Mouse (Mus musculus): ENCODE results near the gene Pip4k2b.
"Not testable (repeated sequence)": the region's sequence is repeated elsewhere in the genome, so short reads cannot be mapped to it uniquely, and the experiment has no call there.

The Pip4k2b gene

DNA sequence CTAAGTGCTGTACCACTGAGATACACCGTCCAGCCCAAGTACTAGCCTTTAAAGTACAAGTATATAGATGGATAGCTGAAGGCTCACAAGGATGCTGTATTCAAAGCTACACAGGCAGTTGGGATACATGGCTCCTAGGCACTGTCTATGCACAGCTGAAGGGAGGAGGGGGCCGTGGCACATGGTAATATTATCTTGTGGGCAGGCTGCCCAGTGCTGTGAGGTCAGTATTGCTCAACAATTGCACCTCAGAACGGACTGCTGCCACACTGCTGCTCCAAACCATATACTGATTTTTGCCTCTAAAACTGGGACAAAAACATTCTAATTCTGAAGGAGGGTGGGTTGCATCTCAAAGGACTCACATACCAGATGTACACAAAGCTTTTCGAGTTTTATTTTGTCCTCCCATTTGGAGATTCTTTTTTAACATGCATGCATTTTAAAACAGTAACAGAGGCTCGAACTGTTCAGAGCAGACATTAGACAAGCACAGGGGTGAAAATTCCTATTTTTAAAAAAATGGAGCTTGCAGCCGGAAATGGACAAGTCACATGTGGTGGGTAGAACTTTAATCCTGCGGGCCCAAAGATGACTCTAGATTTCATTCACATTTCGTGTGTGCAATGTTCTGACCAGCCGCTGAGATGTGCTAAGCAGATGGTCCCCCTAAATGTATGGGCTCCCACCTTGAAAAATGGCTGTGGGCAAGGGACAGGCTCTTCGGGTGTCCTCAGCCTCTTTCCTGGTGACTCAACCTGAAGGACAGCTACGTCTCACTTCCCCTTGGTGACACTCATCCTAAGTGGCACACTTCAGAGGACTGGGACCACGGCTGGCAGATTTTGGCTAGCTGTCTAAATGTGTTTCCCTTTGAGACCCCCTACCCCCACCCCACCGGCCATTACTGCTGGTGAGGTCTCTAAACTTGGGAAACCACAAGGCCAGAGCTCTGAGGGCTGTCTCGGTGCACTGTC, 29.4 kb downstream of the Pip4k2b start:
- DNase-seq (ENCODE audit: low spot score in 2 of 2) = no peak

DNA sequence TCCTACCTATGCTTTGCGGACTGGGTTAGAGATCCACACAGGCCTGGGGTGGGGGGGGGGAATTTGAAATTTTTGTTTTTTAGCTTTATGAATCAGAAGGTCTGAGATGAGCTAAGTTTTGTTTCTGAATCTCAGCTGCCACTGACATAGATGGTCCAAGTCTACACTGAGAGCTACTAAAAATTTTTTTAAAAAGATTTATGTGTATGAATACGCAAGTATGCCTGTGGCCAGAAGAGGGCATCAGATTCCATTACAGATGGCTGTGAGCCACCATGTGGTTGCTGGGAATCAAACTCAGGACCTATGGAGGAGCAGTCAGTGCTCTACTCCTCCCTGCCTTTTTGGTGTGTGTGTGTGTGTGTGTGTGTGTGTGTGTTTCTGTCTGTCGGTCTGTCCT, 30.1 kb downstream of the Pip4k2b start:
- DNase-seq (ENCODE audit: low spot score in 2 of 2) = no peak

DNA sequence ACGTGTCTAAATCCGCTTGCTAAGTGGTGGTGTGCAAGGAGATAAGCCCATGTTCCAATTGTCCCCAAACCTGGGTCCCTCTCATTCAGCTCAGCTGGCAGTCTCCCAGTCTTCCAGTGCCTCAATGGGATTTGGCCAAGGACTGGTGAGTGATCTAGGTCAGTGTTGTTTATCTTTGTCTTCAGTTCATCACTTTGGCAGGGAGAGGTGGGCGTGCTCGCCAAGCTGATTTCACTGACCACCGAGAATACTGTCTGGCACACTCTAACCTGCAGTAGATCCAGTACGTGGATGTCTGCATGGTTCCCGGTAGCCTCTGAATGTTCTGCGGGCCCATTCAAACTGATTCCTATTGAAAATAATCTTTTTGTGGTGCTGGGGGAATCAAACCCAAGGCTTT, 30.6 kb downstream of the Pip4k2b start:
- DNase-seq (ENCODE audit: low spot score in 2 of 2) = no peak

DNA sequence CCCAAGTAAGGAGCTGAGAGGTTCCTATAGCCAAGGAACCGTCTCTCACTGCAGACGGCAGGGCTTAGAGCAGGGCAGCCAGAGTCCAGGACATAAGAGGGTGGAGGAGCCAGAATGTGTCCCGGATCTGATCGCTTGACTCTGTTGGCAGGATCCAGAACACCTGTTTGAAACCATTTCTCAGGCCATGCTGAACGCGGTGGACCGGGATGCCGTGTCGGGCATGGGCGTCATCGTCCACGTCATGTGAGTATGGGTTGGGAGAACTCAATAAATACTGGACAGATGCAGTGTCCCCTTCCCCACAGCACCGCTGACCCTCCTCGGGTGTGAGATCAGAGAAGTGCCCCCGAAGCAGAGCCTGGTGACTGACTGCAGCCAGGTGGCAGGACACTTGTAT, 32.2 kb downstream of the Pip4k2b start:
- no peak for DNase-seq (ENCODE audit: low spot score in 2 of 2)

DNA sequence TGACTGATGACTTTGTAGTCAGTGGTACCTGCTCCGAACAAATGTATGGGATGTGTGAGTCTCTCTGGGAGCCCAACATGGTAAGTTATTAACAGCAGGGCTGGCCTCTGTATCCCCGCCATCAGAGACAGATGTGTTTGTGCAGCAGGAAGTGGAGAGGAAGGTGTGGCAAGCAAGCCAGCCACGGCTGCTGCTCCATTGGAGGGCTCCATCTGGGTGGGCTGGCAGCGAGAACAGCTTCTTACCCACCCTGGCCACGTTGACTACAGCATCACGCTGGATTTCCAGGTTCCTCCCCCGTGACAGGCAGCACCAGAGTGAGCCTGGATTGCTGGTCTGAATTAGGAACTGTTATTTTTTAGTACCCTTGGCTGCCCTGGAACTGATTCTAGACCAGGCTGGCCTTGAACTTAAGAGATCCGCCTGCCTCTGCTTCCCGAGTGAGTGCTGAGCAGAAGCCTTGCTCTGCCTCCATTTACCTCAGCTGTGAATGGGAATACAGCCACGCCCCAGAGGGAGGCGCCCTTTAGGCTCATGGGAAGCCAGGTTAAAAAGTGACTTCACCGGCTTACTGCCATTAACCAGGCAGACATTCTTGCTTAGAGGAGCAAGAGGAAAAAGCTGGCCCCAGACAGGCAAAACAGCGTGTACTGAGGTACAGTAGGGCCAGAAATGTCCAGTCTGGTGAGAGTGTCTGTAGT, 33.2 kb downstream of the Pip4k2b start:
- DNase-seq (ENCODE audit: low spot score in 2 of 2) = no peak

DNA sequence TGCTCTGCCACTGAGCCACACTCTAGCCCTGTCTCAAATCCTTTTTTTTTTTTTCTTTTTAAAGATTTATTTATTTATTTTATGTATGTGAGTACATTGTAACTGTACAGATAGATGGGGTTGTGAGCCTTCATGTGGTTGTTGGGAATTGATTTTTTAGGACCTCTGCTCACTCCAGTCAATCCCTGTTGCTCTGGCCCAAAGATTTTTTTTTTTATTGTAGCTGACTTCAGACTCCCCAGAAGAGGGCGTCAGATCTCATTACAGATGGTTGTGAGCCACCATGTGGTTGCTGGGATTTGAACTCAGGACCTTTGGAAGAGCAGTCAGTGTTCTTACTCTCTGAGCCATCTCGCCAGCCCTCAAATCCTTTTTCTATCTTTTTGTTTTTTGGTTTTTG, 34.4 kb downstream of the Pip4k2b start:
- DNase-seq (ENCODE audit: low spot score in 2 of 2) = not testable (repeated sequence)

DNA sequence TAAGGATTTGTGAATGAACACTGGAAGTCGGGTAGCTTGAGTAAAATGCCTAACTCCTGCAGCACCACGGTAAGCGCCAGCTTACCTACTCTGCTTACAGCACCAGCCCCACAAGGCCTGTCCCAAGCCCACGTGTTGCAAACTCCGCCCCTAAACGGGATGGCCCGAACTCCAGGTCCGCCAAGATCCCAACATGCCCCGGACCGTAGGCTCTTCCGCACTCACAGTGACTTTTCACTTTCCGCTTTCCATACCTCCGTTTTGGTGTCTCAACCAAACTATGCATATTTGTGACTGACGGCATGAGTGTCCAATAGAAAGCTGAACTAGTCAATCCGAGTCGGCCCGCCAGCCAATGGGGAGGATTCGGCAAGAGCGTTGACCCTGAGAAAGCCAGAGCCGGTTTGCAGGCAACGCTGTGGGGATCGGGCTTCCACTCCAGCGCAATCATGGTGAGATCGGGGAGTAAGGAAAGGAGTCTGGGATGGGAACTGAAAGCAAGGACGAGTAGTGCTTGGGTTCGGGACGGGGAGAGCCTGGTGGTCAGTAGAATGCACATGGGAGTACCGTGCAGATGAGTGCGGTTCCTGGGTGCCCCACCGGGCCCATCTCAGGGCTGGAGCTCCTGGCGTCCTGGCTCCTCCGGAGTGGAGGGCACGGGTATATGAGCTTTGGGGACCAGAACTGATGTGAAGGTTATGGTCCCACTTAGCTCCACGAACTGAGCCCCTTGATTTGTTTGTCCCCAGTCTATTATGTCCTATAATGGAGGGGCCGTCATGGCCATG, 41.3 kb downstream of the Pip4k2b start, which contains the start of gene Psmb3:
Gene Psmb3 (plus strand): TSS at position 361 of the 788 bp plus-strand sequence.
- DNase-seq (ENCODE audit: low spot score in 2 of 2) = peak; percentile 96 to 99

DNA sequence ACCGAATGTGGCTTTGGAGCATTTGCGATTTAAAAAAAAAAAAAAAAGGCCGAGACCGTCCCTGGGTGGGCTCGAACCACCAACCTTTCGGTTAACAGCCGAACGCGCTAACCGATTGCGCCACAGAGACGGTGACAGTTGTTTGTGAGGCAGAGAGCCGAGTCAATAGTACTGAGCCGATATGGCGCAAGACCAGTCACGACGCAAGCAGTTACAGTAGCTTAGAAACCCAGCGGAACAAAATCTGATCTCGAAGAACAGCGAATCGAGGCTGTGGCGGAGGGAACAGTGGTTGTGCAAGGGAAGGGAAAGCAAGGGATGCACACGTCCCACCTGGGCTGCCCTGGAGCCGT, 42.1 kb downstream of the Pip4k2b start:
- peak; percentile 83 to 90 for DNase-seq (ENCODE audit: low spot score in 2 of 2)

DNA sequence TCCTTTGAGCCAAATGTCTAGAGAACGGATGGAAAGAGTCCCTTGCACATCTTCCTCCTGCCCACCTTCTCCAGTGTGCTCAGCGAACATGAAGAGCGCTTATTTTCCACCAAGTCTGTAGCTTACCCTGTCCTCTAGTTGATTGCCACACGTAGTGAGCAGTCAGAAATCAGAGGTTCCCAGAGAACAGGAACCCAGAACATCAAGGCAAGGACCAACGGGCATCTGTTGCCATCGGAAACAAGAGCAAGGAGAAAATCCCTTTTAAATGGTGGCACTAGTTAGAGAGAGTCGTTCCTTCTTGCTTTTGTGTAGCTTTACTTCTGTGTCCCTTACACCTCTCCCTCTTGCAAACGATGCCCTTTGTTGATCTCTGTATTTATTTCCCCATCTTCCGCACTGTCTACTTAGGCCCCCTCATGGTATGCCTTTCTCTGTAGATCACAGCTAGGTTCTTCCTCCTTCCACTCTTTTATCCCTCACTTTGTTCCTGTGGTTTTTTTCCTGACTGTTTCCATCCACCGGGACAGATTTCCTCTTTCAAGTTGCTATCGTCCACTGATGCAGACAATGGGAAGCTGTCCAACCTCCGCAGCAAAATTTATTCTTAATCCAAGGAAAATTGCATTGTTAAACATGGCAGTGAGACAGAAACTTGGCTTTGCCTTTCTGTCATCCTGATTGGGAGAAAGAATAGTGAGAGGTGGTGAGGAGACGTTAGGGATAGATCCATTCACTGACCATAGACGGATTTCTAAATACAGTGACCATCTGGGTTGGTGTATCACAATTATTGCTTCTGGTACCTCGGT, 42.7 kb downstream of the Pip4k2b start:
- DNase-seq (ENCODE audit: low spot score in 2 of 2) = no peak

DNA sequence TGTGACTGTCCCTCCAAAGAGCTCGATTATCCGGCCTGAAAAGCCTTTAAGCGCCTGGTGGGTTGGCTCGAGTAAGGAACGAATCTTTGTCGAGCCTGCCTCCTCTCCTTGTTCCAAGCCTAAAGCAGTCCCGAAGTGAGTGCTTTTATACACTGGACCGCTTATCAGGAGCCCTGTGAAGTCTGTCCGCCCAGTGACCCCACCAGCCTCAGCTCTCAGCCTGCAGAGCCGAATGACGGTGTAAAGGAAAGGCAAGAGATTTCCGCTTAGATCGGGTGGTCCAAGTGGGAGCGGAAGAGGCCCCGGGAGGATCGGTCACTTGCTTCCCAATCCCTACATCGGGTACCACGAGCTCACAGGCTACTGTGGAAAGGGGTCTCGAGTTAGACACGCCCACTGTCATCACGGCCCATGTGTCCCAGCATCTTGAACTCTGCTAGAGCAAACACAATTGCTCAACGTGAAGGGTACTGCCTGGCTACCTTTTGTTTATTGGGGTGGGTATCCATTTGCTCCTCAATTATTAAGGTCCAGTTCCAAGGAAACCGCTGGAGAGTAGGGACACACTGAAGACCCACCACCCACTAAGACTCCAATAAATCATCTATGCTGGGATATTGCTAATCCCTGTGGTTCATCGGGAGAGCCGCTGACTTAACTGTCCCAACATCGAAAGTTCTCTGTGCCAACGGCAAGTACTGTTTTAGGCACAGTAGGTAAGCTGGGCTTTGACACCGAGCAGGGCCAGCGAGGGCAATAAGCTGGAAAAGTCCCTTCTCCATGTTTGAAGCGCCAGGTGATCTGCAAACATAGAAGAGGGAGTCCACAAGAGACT, 43.5 kb downstream of the Pip4k2b start:
- DNase-seq (ENCODE audit: low spot score in 2 of 2) = peak in 1 of 2 experiments; percentile 37

DNA sequence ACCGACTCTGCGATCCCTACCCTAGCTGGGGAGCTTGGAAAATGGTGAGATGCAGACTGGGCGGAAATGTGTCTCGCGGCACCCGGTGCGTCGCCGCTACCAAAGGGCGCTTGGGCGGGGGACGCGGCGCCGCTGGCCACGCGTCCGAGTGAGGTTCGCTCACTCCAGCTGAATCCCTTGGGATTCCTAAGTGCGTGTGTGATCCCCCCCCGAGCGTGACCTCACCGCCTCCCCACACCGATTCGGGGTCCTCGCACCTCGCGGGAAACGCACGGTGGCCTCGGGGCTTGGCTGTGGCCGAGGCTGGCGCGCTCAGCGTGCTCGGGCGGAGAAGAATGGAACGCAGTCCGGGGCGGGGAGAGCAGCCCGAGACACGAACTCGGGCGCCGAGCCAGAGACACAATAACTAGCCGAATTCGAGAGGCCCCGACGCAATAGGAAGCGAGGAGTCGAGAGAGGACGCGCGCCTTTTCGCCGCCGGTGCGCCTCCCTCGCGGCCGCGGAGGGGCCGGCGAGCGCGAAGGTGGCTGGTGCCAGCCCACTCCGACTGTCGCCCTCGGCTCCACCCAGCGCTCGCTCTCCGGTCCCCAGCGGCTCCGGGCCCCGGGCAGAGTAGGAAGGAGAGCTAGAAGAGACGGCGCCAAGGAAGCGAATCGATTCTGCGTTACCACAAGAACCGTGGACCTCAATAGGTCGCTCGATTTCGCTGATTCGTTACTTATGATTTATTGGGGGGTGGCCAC, 44.3 kb downstream of the Pip4k2b start, which contains the start of gene Pcgf2:
Gene Pcgf2 (minus strand): TSS at position 495 of the 743 bp plus-strand sequence.
- DNase-seq (ENCODE audit: low spot score in 2 of 2) = peak; percentile 84 to 90

DNA sequence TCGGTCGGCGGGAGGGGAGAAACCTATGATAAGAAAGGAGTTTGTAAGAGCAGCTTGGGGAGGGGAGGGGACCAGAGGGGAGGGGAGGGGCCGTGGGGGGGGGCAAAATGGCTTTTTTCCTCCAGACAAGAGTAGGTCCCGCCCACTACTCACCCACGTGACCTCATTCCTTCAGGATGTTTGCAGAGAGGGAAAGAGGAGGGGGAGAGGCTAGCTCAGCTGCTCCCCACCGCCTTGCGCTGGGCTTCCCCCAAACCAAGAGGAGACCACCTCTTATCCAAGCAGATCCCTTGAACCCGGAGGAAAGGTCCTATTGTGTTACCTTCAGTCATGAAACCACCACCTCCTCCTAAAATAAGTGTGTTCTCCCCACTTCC, 44.9 kb downstream of the Pip4k2b start:
- peak; percentile 82 to 92 for DNase-seq (ENCODE audit: low spot score in 2 of 2)

DNA sequence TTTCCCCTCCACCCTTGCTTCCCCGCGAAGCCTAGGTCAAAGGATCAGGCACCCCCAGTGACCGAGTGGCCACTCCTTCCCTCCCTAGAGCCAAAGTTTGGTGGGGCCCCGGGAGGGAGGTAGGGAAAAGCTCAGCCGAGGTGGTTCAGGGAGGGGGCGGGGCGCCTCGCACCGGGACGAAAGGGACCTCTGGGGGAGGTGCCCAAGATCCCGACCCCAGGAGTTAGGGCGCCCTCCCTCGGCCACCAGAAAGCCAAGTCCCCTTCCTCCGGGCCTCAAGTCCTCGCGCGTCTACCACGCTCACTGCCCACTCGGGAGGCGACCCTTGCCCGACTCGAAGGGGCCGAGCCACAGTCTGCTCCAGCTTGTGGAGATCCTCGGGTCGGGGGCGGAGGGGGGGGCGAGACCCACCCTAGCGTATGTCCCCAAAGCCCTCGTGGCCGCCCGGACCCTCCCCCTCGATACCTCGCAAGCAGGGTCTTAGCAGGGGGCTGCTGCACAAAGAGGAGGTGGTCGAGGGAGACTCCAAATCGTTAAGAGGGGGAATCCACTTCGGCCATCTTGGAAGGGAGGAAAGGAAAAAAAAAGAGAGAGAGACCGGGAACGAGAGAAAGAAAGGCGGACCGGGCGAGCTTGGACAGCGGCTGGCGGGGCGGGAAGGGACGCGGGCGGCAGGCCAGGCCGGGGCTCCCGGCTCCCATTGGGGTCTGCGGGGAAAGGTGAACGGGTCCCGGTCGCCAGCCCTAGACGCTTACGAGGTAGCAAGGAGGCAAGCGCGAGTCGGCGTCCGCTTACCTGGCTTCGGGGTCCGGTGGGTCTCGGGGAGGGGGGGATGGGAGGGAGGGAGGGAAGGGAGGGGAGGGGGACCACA, 45.5 kb downstream of the Pip4k2b start:
- DNase-seq (ENCODE audit: low spot score in 2 of 2) = peak; percentile 75 to 88

DNA sequence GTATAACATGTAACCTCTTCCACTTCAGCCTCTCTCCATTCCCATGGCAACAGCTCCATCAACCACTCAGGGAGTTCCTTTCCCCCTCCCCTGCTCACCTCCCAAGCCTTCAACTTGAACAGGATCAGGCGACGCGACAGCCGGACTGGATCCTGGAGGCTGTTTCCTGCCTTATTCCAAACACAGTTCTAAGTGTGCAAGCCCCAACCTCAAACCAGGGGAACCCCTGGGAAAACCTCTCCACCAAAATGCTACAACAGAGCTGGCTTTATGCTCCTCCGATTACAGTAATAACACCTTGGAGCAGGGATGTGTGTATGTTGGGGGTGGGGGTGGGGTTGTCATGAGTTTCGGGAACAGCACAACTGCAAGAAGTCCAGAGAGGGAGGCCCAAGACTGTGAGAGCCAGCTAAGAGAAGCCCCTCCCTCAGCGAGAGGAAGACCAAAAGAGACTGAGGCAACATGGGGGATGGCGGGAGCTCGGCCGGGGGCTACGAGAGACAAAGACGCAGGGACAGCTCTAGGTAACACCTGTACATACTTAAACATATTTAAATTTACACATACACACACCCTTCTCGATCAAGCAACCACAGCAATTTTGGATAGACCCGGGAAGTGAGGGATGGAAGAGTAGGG, 46.5 kb downstream of the Pip4k2b start:
- no peak for DNase-seq (ENCODE audit: low spot score in 2 of 2)

DNA sequence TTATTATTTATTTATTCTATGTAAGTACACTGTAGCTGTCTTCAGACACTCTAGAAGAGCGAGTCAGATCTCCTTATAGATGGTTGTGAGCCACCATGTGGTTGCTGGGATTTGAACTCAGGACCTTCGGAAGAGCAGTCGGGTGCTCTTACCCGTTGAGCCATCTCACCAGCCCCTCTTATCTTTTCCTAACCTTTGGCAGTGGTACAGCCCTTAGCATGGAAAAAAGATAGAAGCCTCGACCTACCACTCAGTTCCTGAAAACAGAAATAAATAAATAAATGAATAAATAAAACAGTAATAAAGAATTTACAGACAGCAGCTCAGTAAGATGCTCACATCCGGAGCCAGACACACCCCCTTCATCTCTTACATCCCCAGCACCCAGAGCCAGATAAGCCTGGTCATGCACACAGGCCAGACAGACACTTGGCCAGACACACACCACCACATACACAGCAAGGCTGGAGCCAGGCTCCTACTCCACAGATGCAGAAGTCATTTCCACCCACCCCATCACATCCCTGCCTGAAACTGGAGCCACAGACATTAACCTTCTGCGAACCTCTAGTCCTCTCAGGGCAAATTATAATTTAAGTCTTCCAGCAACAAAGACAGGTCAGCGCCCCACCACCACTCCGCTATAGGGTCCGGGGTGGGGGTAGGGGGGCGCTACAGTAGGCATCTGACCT, 47.2 kb downstream of the Pip4k2b start:
- no peak for DNase-seq (ENCODE audit: low spot score in 2 of 2)

DNA sequence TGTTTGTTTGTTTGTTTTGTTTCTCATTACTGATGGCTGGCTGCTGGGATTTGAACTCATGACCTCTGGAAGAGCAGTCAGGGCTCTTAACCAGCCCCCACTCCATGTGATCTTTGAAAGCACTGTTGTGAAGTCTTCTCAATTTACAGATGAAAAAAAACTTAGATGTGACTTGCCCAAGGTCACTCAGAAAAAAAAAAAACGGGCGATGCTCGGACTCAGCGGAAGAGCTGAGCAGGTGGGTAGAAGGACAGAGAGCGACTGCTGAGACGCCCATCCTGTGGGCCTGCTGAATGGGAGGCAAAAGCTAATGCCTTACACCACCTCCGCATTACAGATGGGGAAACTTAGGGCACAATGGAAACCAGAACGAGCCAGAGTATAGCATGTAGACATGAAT, 47.8 kb downstream of the Pip4k2b start:
- no peak for DNase-seq (ENCODE audit: low spot score in 2 of 2)

DNA sequence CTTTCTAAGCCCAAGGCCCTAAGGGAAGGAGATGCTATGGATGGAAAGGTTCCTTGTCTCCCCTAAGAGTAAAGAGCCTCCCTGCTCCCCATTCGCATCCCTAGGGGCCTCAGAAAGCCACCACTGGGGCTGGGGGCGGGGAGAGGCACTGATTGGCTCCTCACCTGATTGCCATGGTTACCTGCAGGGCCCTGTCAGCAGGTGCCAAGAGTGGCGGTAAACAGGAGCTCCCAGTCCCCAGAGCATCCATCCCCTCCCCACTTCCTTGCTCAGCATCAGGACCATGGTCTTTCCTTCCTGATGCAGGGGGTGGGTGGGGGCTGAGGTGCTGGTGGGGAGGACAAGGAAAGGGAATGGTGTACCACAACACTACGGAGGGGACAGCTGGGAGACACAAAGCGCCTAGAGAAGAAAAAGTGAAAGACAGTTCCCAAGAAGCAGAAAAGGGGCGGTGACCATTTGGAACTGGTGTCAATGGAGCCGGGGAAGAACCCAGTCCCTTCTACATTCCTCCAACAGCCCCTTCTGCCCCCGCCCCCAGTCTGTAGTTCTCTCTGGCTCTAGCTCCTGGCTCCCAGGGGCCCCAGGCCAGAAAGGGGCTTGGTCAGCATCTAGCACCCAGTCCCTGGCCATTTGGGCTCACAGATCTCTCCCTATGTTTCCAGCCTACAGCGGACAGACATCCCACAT, 48.6 kb downstream of the Pip4k2b start:
- DNase-seq (ENCODE audit: low spot score in 2 of 2) = no peak

All from urinary bladder, postnatal 4 days (tissue).